Mouse (Mus musculus): Measurements from ENCODE around the gene Gdpd1.

DNA sequence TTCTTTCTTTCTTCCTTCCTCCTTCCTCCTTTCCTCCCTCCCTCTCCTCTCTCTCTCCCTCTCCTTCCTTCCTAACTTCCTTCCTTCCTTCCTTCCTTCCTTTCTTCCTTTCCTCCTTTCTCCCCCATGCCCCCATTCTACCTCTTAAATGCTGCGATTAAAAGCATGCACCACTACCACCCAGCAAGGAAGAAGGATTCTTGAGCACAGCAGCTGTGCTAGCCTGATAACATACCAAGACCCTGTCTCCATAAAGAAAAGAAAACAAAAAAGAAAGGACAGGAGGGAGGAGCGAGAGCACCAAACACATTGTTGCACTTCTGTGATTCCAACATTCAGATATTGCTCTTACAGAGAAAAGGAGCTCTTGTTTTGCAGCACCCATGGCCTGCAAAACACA is 13.3 kb upstream of the Gdpd1 start:
- TF ChIP-seq CTCF (IDR thresholded peaks at IDR 0.05; ENCODE audit: low read depth, low read length) (no peak), POLR2A (IDR thresholded peaks at IDR 0.05; ENCODE audit: extremely low read depth, insufficient read depth, low read length) (no peak)

All from liver, adult 2 months (tissue).